Mouse (Mus musculus) ES-E14 (cell line): ENCODE data around the gene Thada. TPM values are rescaled to one million over a fixed set of nuclear protein-coding genes. Genes with fewer than 3 reads are reported as not detected.

Experiments
- DNase-seq: peaks from one replicate; pipeline ENCODE4 v3.0.0-alpha.2; 2013; ENCODE audit warnings: low read depth, low spot score
- H3K27ac ChIP-seq: 2 replicates; pipeline ENCODE4 v1.5.1; 2012; ENCODE audit warnings: low read depth, mild to moderate bottlenecking, low read length, moderate library complexity, mixed read lengths; ENCODE audit not compliant: poor library complexity, insufficient read depth, severe bottlenecking
- H3K36me3 ChIP-seq: 2 replicates; pipeline ENCODE4 v1.6.1; 2012; ENCODE audit warnings: mild to moderate bottlenecking, low read length, moderate library complexity, mixed read lengths; ENCODE audit not compliant: control insufficient read depth, poor library complexity, insufficient read depth, severe bottlenecking
- H3K4me1 ChIP-seq, 2 experiments: fragments of 150-350 bp in 1 of 2; sonication (generic) in 1 of 2; 2 replicates each; pipeline ENCODE4 v1.6.1; 2012; ENCODE audit warnings: low read length in 2 of 2, mild to moderate bottlenecking in 1 of 2, mixed read lengths in 1 of 2; ENCODE audit not compliant: control insufficient read depth in 2 of 2, insufficient read depth in 2 of 2, poor library complexity in 1 of 2
- H3K4me3 ChIP-seq, 2 experiments: fragments of 150-350 bp in 1 of 2; sonication (generic) in 1 of 2; 2 replicates each; pipeline ENCODE4 v1.5.1; 2012; ENCODE audit warnings: low read length in 2 of 2, low read depth in 1 of 2, mild to moderate bottlenecking in 1 of 2, mixed read lengths in 1 of 2; ENCODE audit not compliant: insufficient read depth in 1 of 2, poor library complexity in 1 of 2, severe bottlenecking in 1 of 2
- H3K9ac ChIP-seq: 2 replicates; pipeline ENCODE4 v1.6.1; 2012; ENCODE audit warnings: low read depth, mild to moderate bottlenecking, low read length, mixed read lengths; ENCODE audit not compliant: poor library complexity, insufficient read depth, severe bottlenecking
- H3K9me3 ChIP-seq: fragments of 150-350 bp; sonication (generic); 2 replicates; pipeline ENCODE4 v1.6.1; 2012; ENCODE audit warnings: low read depth, mild to moderate bottlenecking, low read length; ENCODE audit not compliant: control insufficient read depth, insufficient read depth
- CHD2 ChIP-seq: IDR thresholded peaks from 2 replicates; pipeline ENCODE4 v1.6.1; 2014; ENCODE audit warnings: mild to moderate bottlenecking, low read depth, low read length, inconsistent platforms
- HCFC1 ChIP-seq: IDR thresholded peaks from 2 replicates; pipeline ENCODE4 v1.6.1; 2012; ENCODE audit warnings: low read length, inconsistent platforms, borderline replicate concordance; ENCODE audit not compliant: insufficient read depth
- MAFK ChIP-seq: IDR thresholded peaks from 2 replicates; pipeline ENCODE4 v1.6.1; 2014; ENCODE audit warnings: mild to moderate bottlenecking, low read depth, low read length, inconsistent platforms; ENCODE audit not compliant: insufficient read depth
- ZC3H11A ChIP-seq: IDR thresholded peaks from 2 replicates; pipeline ENCODE4 v1.6.1; 2012; ENCODE audit warnings: low read depth, mild to moderate bottlenecking, inconsistent platforms, low read length, borderline replicate concordance
- ZNF384 ChIP-seq: IDR thresholded peaks from 2 replicates; pipeline ENCODE4 v1.6.1; 2012; ENCODE audit warnings: low read depth, low read length, inconsistent platforms
- in situ Hi-C, 2 experiments: fragments of 600-800 bp; cut with MboI; formaldehyde crosslinking; loops; one replicate each; pipeline ENCODE4 v1.15.1; 2025; ENCODE audit warnings: low sequenced_read_pairs in 2 of 2, inconsistent platforms in 1 of 2; ENCODE audit not compliant: unreplicated experiment in 2 of 2
- total RNA-seq: library from RNA; depleted of rRNA; stranded (reverse); fragments of 300-350 nt; gene quantifications from 2 replicates; pipeline ENCODE4 v1.2.3, GENCODE M21; 2012

Gene Thada
- total RNA-seq, 1 experiment: 37.4 TPM

GRCm38 (mm10) chr17:84329906-84330470 is 136.0 kb downstream of the Thada start:
- no peak for TF ChIP-seq CHD2
- TF ChIP-seq ZC3H11A: no peak
- no peak for TF ChIP-seq ZNF384
- TF ChIP-seq MAFK: no peak
- no peak for TF ChIP-seq HCFC1
- no peak overlapping the region for H3K27ac ChIP-seq
- no peaks in the 10 kb centered on the region for H3K9me3 ChIP-seq
- in situ Hi-C loops: no loop called here
- no peak for DNase-seq
- no peak overlapping the region for H3K4me3 ChIP-seq
- H3K36me3 ChIP-seq: peaks cover 13% of the 10 kb centered on the region; the same call in 1 of the 2 replicates
- peaks cover 0 to 10% of the 10 kb centered on the region in 2 experiments; a peak in 1 of 4 replicates for H3K4me1 ChIP-seq
- no peak overlapping the region for H3K9ac ChIP-seq

GRCm38 (mm10) chr17:84328526-84328925 is 137.5 kb downstream of the Thada start:
- Histone ChIP-seq H3K4me3 (no peak overlapping the region), H3K4me1 (peaks cover 0 to 9% of the 10 kb centered on the region in 2 experiments; a peak in 1 of 4 replicates), H3K9ac (no peak overlapping the region), H3K27ac (no peak overlapping the region), H3K36me3 (peaks cover 11% of the 10 kb centered on the region; the same call in 1 of the 2 replicates), H3K9me3 (no peaks in the 10 kb centered on the region)
- in situ Hi-C loops: no loop called here
- TF ChIP-seq MAFK (no peak), ZNF384 (no peak), HCFC1 (no peak), CHD2 (no peak), ZC3H11A (no peak)
- no peak for DNase-seq

DNA sequence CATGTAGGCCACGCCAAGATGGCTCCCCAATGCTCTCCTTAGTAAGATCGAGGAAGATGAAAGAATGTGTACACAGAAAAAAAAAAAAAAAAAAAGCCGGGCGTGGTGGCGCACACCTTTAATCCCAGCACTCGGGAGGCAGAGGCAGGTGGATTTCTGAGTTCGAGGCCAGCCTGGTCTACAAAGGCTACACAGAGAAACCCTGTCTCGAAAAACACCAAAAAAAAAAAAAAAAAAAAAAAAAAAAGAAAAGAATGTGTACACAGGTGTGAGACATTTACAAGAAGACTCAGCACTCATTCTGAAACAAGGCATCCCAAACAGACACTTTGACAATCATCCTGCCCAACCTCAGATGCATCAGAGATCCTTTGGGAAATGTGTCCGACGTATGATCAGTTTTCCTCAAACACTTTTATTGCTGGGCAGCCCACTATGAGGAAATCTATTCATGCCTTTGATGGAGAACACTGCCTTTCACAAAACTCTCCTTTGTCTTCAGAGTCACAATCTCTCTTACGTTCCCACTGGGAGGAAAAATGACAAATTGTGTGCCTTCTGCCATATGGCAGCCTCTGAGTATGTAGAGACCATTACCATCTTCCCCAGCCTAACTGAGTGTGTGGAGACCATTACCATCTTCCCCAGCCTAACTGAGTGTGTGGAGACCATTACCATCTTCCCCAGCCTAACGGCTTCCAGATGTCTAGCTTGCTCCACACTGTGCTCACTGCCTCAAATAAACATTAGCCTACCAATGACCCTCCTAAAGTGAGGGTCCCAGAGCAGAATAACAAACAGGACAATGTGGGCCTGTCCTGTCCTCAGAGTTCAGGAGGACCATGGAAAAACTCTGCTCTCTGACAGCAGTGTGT is 138.7 kb downstream of the Thada start:
- no peaks in the 10 kb centered on the region for H3K9me3 ChIP-seq
- no peak for DNase-seq
- TF ChIP-seq ZC3H11A: no peak
- peak; percentile 66; the same call in 1 of the 2 replicates for TF ChIP-seq ZNF384
- TF ChIP-seq CHD2: no peak
- TF ChIP-seq HCFC1: no peak
- no peak for TF ChIP-seq MAFK
- H3K4me1 ChIP-seq: peaks cover 0 to 8% of the 10 kb centered on the region in 2 experiments; a peak in 1 of 4 replicates
- H3K27ac ChIP-seq: no peak overlapping the region
- peaks cover 7% of the 10 kb centered on the region; the same call in 1 of the 2 replicates for H3K36me3 ChIP-seq
- H3K9ac ChIP-seq: no peak overlapping the region
- no peak overlapping the region for H3K4me3 ChIP-seq
- in situ Hi-C loops: no loop called here

DNA sequence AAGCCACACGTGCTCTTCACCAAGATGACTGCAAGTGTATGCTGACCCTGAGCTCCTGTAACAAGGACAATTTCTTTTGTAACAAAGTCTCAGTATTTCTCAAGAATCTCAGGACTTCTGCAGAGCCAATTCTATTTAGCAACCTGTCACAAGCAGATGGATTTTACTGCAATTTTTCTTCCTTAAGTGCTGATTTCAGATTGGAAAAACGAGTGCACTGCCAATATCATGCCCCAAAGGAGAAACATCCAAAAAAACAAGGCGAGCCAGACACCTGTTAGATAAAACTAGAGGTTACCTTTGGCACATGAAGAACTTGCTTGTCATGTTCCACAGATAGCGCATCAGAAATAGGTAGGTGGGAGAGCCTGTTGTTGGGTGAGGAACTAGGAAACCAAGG is 143.8 kb downstream of the Thada start:
- in situ Hi-C loops: no loop called here
- no peaks in the 10 kb centered on the region for H3K36me3 ChIP-seq
- H3K4me3 ChIP-seq: no peak overlapping the region
- H3K9ac ChIP-seq: no peak overlapping the region
- TF ChIP-seq ZNF384 (no peak), MAFK (no peak), CHD2 (no peak), HCFC1 (no peak), ZC3H11A (no peak)
- H3K9me3 ChIP-seq: no peaks in the 10 kb centered on the region
- H3K4me1 ChIP-seq: no peaks in the 10 kb centered on the region
- DNase-seq: no peak
- H3K27ac ChIP-seq: no peak overlapping the region
